Mouse (Mus musculus) fibroblast of lung, adult 2 months (primary cell): ENCODE data around the gene 4933407L21Rik.

Experiments
- DNase-seq: peaks from one replicate; pipeline ENCODE4 v3.0.0-alpha.2; 2011; ENCODE audit warnings: low read depth

Gene 4933407L21Rik

GRCm38 (mm10) chr1:85916830-85917450, 11.3 kb upstream of the 4933407L21Rik start:
- DNase-seq = no peak

GRCm38 (mm10) chr1:85919621-85920020, 8.7 kb upstream of the 4933407L21Rik start:
- DNase-seq = no peak

GRCm38 (mm10) chr1:85921725-85922124, 6.6 kb upstream of the 4933407L21Rik start:
- no peak for DNase-seq

GRCm38 (mm10) chr1:85922127-85922864, 6.0 kb upstream of the 4933407L21Rik start:
- DNase-seq = no peak

GRCm38 (mm10) chr1:85922865-85923211, 5.4 kb upstream of the 4933407L21Rik start:
- no peak for DNase-seq

- DNase-seq = no peak
Observed at GRCm38 (mm10) chr1:85925183-85925582, 3.1 kb upstream of the 4933407L21Rik start.

- no peak for DNase-seq
Observed at GRCm38 (mm10) chr1:85928688-85929065, 394 bp downstream of the 4933407L21Rik start.

- no peak for DNase-seq
Observed at GRCm38 (mm10) chr1:85929406-85929805, 1.1 kb downstream of the 4933407L21Rik start.

GRCm38 (mm10) chr1:85931170-85931569, 2.9 kb downstream of the 4933407L21Rik start:
- DNase-seq = no peak

- no peak for DNase-seq
Observed at GRCm38 (mm10) chr1:85933226-85933625, 4.9 kb downstream of the 4933407L21Rik start.

GRCm38 (mm10) chr1:85933631-85934465, 5.6 kb downstream of the 4933407L21Rik start:
- DNase-seq = no peak

GRCm38 (mm10) chr1:85934560-85934959, 6.3 kb downstream of the 4933407L21Rik start:
- DNase-seq = no peak

- peak; percentile 18 for DNase-seq
Observed at GRCm38 (mm10) chr1:85935148-85935852, 7.0 kb downstream of the 4933407L21Rik start.

- no peak for DNase-seq
Observed at GRCm38 (mm10) chr1:85936265-85936664, 8.0 kb downstream of the 4933407L21Rik start.

- no peak for DNase-seq
Observed at GRCm38 (mm10) chr1:85937323-85937722, 9.0 kb downstream of the 4933407L21Rik start.

GRCm38 (mm10) chr1:85942318-85942717, 14.0 kb downstream of the 4933407L21Rik start:
- DNase-seq = no peak

- no peak for DNase-seq
Observed at GRCm38 (mm10) chr1:85949085-85949684, 20.9 kb downstream of the 4933407L21Rik start.

- DNase-seq = no peak
Observed at GRCm38 (mm10) chr1:85955150-85955549, 26.9 kb downstream of the 4933407L21Rik start.

GRCm38 (mm10) chr1:85957290-85957689, 29.0 kb downstream of the 4933407L21Rik start:
- DNase-seq = no peak

- no peak for DNase-seq
Observed at GRCm38 (mm10) chr1:85957942-85958619, 29.8 kb downstream of the 4933407L21Rik start.
